In genomic region chr3:50901321-50901720, GRCm38 (mm10) we compare ENCODE assay signal across 16 mouse cellular contexts.
"Had no signal": no experiment of that assay in that cellular context is flagged by ENCODE, and none has a peak within 500 bp of the region (broad histone marks: within the 10 kb centered on the region; RNA-seq: fewer than 3 reads in every experiment).

No protein-coding gene starts in this region.

- ATAC-seq: intestine, postnatal 0 days had no signal

- DNase-seq: layer of hippocampus, adult 9-11 months; layer of hippocampus, postnatal 36 days; liver, embryonic 13.5 days; lung, adult 2 months; lung, postnatal 14 days; lung, postnatal 4 days; midbrain, embryonic 14.5 days; right cerebral cortex, postnatal 25 days; thymus, postnatal 36 days had no signal

- H3K4me3 ChIP-seq: hindbrain, embryonic 15.5 days; layer of hippocampus, adult 2 months; left cerebral cortex, adult 2 months; liver, embryonic 13.5 days; myocyte; neural tube, embryonic 13.5 days had no signal

- H3K9ac ChIP-seq: hindbrain, embryonic 15.5 days; liver, embryonic 13.5 days; neural tube, embryonic 13.5 days had no signal

- H3K36me3 ChIP-seq: hindbrain, embryonic 15.5 days; liver, embryonic 13.5 days; neural tube, embryonic 13.5 days had no signal

- H3K4me1 ChIP-seq: liver, embryonic 13.5 days had no signal

- H3K4me2 ChIP-seq: hindbrain, embryonic 15.5 days; liver, embryonic 13.5 days; midbrain, embryonic 11.5 days; neural tube, embryonic 13.5 days had no signal

- H3K9me3 ChIP-seq: hindbrain, embryonic 15.5 days; liver, embryonic 13.5 days; neural tube, embryonic 13.5 days had no signal

- H3K27me3 ChIP-seq: hindbrain, embryonic 15.5 days; neural tube, embryonic 13.5 days had no signal

- H3K27ac ChIP-seq: hindbrain, embryonic 15.5 days; layer of hippocampus, adult 2 months; left cerebral cortex, adult 2 months; liver, embryonic 13.5 days; neural tube, embryonic 13.5 days had no signal
